Mouse (Mus musculus) hindlimb bud, embryonic 11.5 days (tissue): ENCODE data around the gene Pip4k2a.

ENCODE experiments used
- DNase-seq: peaks from one replicate; pipeline ENCODE4 v3.0.0-alpha.2; 2012; ENCODE audit warnings: low read depth, low spot score; ENCODE audit errors: extremely low spot score

Gene Pip4k2a

GRCm38 (mm10) chr2:18853345-18853744 lies 144.6 kb downstream of the Pip4k2a start:
- no peak for DNase-seq

GRCm38 (mm10) chr2:18850657-18851056 lies 147.3 kb downstream of the Pip4k2a start:
- no peak for DNase-seq

- no peak for DNase-seq
Measured at GRCm38 (mm10) chr2:18848074-18848629, 149.8 kb downstream of the Pip4k2a start.

- DNase-seq = no peak
Measured at GRCm38 (mm10) chr2:18842527-18842926, 155.4 kb downstream of the Pip4k2a start.

GRCm38 (mm10) chr2:18841051-18841450 lies 156.9 kb downstream of the Pip4k2a start:
- DNase-seq = no peak

- no peak for DNase-seq
Measured at GRCm38 (mm10) chr2:18839532-18839931, 158.4 kb downstream of the Pip4k2a start.

GRCm38 (mm10) chr2:18835266-18835908 lies 162.5 kb downstream of the Pip4k2a start:
- no peak for DNase-seq

GRCm38 (mm10) chr2:18833024-18833590 lies 164.8 kb downstream of the Pip4k2a start:
- no peak for DNase-seq

GRCm38 (mm10) chr2:18831031-18831774 lies 166.7 kb downstream of the Pip4k2a start:
- DNase-seq = no peak

GRCm38 (mm10) chr2:18822711-18823110 lies 175.2 kb downstream of the Pip4k2a start:
- no peak for DNase-seq

- DNase-seq = no peak
Measured at GRCm38 (mm10) chr2:18821451-18822379, 176.2 kb downstream of the Pip4k2a start.

- DNase-seq = no peak
Measured at GRCm38 (mm10) chr2:18819520-18819919, 178.4 kb downstream of the Pip4k2a start.

- DNase-seq = no peak
Measured at GRCm38 (mm10) chr2:18816036-18816435, 181.9 kb downstream of the Pip4k2a start.

- DNase-seq = no peak
Measured at GRCm38 (mm10) chr2:18815336-18815965, 182.5 kb downstream of the Pip4k2a start.

- no peak for DNase-seq
Measured at GRCm38 (mm10) chr2:18814447-18814804, 183.5 kb downstream of the Pip4k2a start.

GRCm38 (mm10) chr2:18813683-18814446 lies 184.1 kb downstream of the Pip4k2a start:
- DNase-seq = no peak

GRCm38 (mm10) chr2:18807961-18808360 lies 190.0 kb downstream of the Pip4k2a start:
- DNase-seq = no peak

GRCm38 (mm10) chr2:18801281-18801862 lies 196.6 kb downstream of the Pip4k2a start:
- no peak for DNase-seq

GRCm38 (mm10) chr2:18800646-18801251 lies 197.2 kb downstream of the Pip4k2a start:
- no peak for DNase-seq
